10 mouse cellular contexts compared by ENCODE assay signal in the genomic region with DNA sequence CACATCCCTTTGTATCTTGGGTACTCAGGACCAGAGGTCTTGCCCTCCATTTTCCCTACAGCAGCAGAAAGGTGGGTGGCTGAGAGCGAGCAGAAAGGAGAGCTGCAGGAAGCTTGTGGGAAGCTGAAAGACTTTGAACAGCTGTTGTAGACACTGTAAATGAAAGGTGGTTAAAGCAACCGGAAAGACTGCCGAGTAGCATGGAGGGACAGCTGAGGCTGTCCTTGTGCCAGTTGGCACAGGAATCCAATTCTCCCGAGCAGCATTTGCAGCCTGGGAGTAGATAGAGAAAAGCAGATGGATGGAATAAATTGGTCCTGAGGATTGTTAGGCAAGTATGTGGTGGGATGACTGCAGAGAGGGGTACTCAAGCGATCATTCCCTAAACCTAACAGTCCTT.
A peak's percentile ranks its signal among the peaks of the same experiment; 100 is the strongest.
DNase-seq lines count a peak whose midpoint lies in the region; ATAC-seq and TF ChIP-seq lines count a peak whose summit lies in the region.
"Had no signal": no experiment of that assay in that cellular context is flagged by ENCODE, and none has a peak within 500 bp of the region (broad histone marks: within the 10 kb centered on the region; RNA-seq: fewer than 3 reads in every experiment).

No protein-coding gene starts in this region.

- no peak overlapping the region for H3K4me3 ChIP-seq in heart, embryonic 10.5 days
- no peak overlapping the region for H3K4me3 ChIP-seq in forebrain, postnatal 0 days (ENCODE audit: low read depth, low read length)
- no peak overlapping the region for H3K4me3 ChIP-seq in heart, adult 2 months

- H3K9me3 ChIP-seq in heart, embryonic 10.5 days, result no peaks in the 10 kb centered on the region
- no peaks in the 10 kb centered on the region for H3K9me3 ChIP-seq in forebrain, postnatal 0 days (ENCODE audit: low read length)

- H3K9ac ChIP-seq in forebrain, postnatal 0 days, result no peak overlapping the region
- no peak overlapping the region for H3K9ac ChIP-seq in heart, adult 2 months (ENCODE audit: low read depth, low read length)

- TF ChIP-seq CTCF in forebrain, postnatal 0 days (IDR thresholded peaks at IDR 0.05; ENCODE audit: low read depth), result no peak
- TF ChIP-seq CTCF in heart, adult 2 months (IDR thresholded peaks at IDR 0.05), result no peak

- intact Hi-C loops in heart, postnatal 10 days (cut with DNase I), result no loop called here
- intact Hi-C loops in left cerebral cortex, postnatal 36 days (cut with DNase I), result no loop called here
- intact Hi-C loops in heart, adult 2 months (cut with DNase I), result no loop called here

- H3K4me1 ChIP-seq in heart, embryonic 10.5 days, result no peaks in the 10 kb centered on the region
- H3K4me1 ChIP-seq in forebrain, postnatal 0 days (ENCODE audit: insufficient read depth), result peaks cover 10% of the 10 kb centered on the region; the same call in 1 of the 2 replicates
- H3K4me1 ChIP-seq in heart, adult 2 months (ENCODE audit: control insufficient read depth, insufficient read depth, low read length), result no peaks in the 10 kb centered on the region

- TF ChIP-seq POLR2A in heart, adult 2 months (IDR thresholded peaks at IDR 0.05; ENCODE audit: insufficient read depth, low read depth, low read length), result no peak

- peak; percentile 86 for ATAC-seq in forebrain, postnatal 0 days

- H3K36me3 ChIP-seq in heart, embryonic 10.5 days, result no peaks in the 10 kb centered on the region
- no peaks in the 10 kb centered on the region for H3K36me3 ChIP-seq in forebrain, postnatal 0 days (ENCODE audit: insufficient read depth)
- no peaks in the 10 kb centered on the region for H3K36me3 ChIP-seq in heart, adult 2 months (ENCODE audit: control insufficient read depth, insufficient read depth, low read length)

- no peak overlapping the region for H3K4me2 ChIP-seq in forebrain, postnatal 0 days (ENCODE audit: low read depth)

- TF ChIP-seq EP300 in heart, adult 2 months (IDR thresholded peaks at IDR 0.05; ENCODE audit: insufficient read depth, low read depth, low read length), result no peak

- 80% methylated on average over 5 of the region's 5 CpGs for WGBS in heart, embryonic 10.5 days
- WGBS in forebrain, postnatal 0 days, result 30% methylated on average over 5 of the region's 5 CpGs
- WGBS in heart, adult 2 months, result 53% methylated on average over 5 of the region's 5 CpGs

- no peaks in the 10 kb centered on the region for H3K27me3 ChIP-seq in heart, embryonic 10.5 days (ENCODE audit: insufficient read depth, poor library complexity, severe bottlenecking)
- no peaks in the 10 kb centered on the region for H3K27me3 ChIP-seq in forebrain, postnatal 0 days (ENCODE audit: insufficient read depth, low read length)
- no peaks in the 10 kb centered on the region for H3K27me3 ChIP-seq in heart, adult 2 months (ENCODE audit: control insufficient read depth, insufficient read depth, low read length)

- DNase-seq in heart, postnatal 10 days, result peak; percentile 9 to 11
- DNase-seq in heart, embryonic 10.5 days (ENCODE audit: low spot score), result no peak
- peak; percentile 38 for DNase-seq in cerebellum, adult 11 months
- peak; percentile 84 for DNase-seq in forebrain, postnatal 0 days
- peak; percentile 47 to 75 for DNase-seq in left cerebral cortex, postnatal 36 days (ENCODE audit: low spot score in 2 of 2)
- DNase-seq in testis, postnatal 14 days (ENCODE audit: low spot score), result no peak
- DNase-seq in thymus, postnatal 0 days (ENCODE audit: low spot score), result no peak
- DNase-seq in heart, adult 2 months, result no peak
- DNase-seq: kidney, adult 18-20 months; lung, postnatal 36 days had no signal

- no peaks in the 10 kb centered on the region for H3K79me2 ChIP-seq in heart, adult 2 months (replicated peaks; ENCODE audit: control insufficient read depth, insufficient read depth, low read length)

- no peak overlapping the region for H3K27ac ChIP-seq in heart, embryonic 10.5 days
- H3K27ac ChIP-seq in forebrain, postnatal 0 days (ENCODE audit: low read depth, low read length), result no peak overlapping the region
- no peak overlapping the region for H3K27ac ChIP-seq in heart, adult 2 months

Comparison
In these comparisons a context has a peak if more than half of its experiments do, and no peak if none do; other contexts are left out.
1. DNase-seq: peak in heart, postnatal 10 days (2 of 2), cerebellum, adult 11 months (single experiment), forebrain, postnatal 0 days (single experiment) and left cerebral cortex, postnatal 36 days (2 of 2); none in heart, embryonic 10.5 days (single experiment), testis, postnatal 14 days (single experiment), thymus, postnatal 0 days (single experiment) and heart, adult 2 months (0 of 2).